Mouse (Mus musculus) limb, embryonic 13.5 days (tissue): ENCODE results near the gene Sv2c. TPM values are rescaled to one million over a fixed set of nuclear protein-coding genes. Genes with fewer than 3 reads are reported as not detected.

Experiments
- ATAC-seq: fragments of 200-750 bp; cut with Nextera tagmentation; 2 replicates; pipeline ENCODE4 v1.8.0; 2017; ENCODE audit warnings: low read depth, moderate number of reproducible peaks, moderate TSS enrichment; ENCODE audit not compliant: low FRiP score
- H3K27ac ChIP-seq: fragments of 300-500 bp; sonication (generic); 2 replicates; pipeline ENCODE4 v1.5.1; 2015; ENCODE audit warnings: inconsistent platforms, mild to moderate bottlenecking, moderate library complexity
- H3K27me3 ChIP-seq: fragments of 300-500 bp; sonication (generic); 2 replicates; pipeline ENCODE4 v1.6.1; 2015; ENCODE audit warnings: mild to moderate bottlenecking, inconsistent platforms
- H3K36me3 ChIP-seq: fragments of 300-500 bp; sonication (generic); 2 replicates; pipeline ENCODE4 v1.6.1; 2015; ENCODE audit warnings: inconsistent platforms, mild to moderate bottlenecking, moderate library complexity
- H3K4me1 ChIP-seq: fragments of 300-500 bp; sonication (generic); 2 replicates; pipeline ENCODE4 v1.6.1; 2015; ENCODE audit warnings: inconsistent platforms
- H3K4me2 ChIP-seq: fragments of 300-500 bp; sonication (generic); replicated peaks from 2 replicates; pipeline ENCODE4 v1.6.1; 2015; ENCODE audit warnings: inconsistent platforms, mild to moderate bottlenecking, moderate library complexity
- H3K4me3 ChIP-seq: fragments of 300-500 bp; sonication (generic); 2 replicates; pipeline ENCODE4 v1.5.1; 2015; ENCODE audit warnings: moderate library complexity, mild to moderate bottlenecking, inconsistent platforms
- H3K9ac ChIP-seq: fragments of 300-500 bp; sonication (generic); 2 replicates; pipeline ENCODE4 v1.6.1; 2015; ENCODE audit warnings: mild to moderate bottlenecking, inconsistent platforms
- H3K9me3 ChIP-seq: fragments of 300-500 bp; sonication (generic); 2 replicates; pipeline ENCODE4 v1.6.1; 2016; ENCODE audit warnings: inconsistent platforms
- WGBS: fragments of 180-500 bp; shearing (Covaris S2); methylation state at CpG from one replicate; pipeline ENCODE4 v1.1.7; 2015; 5-methylcytosine and 5-hydroxymethylcytosine counted together
- polyA plus RNA-seq: library from polyadenylated mRNA; unstranded; fragments of >200 nt; fragmentation: Nextera tagmentation; extraction: Ambion mirVana; gene quantifications from 2 replicates; pipeline ENCODE4 v1.2.1, GENCODE M21; 2015

Sv2c gene
- 1.8 and 1.9 TPM in 2 replicates for polyA plus RNA-seq

- Histone ChIP-seq H3K4me2 (peak within 1 kb of the TSS; percentile 96), H3K4me3 (peak within 1 kb of the TSS; percentile 55), H3K36me3 (no peaks in the 10 kb centered on the region), H3K27ac (no peak within 1 kb of the TSS), H3K27me3 (peaks cover 82% of the 10 kb centered on the region), H3K4me1 (peaks cover 26% of the 10 kb centered on the region), H3K9ac (peak within 1 kb of the TSS; percentile 63), H3K9me3 (no peaks in the 10 kb centered on the region)
- peak; percentile 32 for ATAC-seq
- under 1% methylated on average over 32 of the region's 44 CpGs for WGBS
Measured at GRCm38 (mm10) chr13:96132401-96132816, at the start of gene Sv2c. TSS of gene Sv2c (minus strand) at chr13:96132577.

DNA sequence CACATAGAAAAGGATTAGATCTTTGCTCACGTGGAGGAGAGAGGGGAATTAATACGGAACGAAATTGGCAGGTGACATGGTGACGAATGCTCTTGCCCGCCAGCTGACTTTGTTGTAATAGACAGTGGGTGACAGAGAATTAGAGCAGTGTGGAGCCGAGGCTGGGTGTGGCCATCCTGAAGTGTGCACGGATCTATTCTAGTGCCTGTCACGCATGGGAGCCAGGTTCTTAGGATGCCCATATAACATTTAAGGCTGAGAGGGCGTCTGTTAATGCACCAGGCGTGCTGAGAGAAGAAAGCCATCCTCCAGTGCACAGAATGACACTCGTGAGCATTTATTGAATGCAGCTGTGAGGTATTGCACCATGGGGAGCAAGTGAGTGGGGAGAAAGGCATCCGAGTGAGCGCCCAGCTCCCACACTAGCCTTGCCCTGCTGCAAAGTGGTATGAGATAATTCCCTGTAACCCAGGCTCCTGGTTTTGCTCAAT, 48.3 kb upstream of the Sv2c start:
- Histone ChIP-seq H3K27ac (no peak overlapping the region), H3K9ac (no peak overlapping the region), H3K9me3 (peaks cover 5% of the 10 kb centered on the region; the same call in 1 of the 2 replicates), H3K4me3 (no peak overlapping the region), H3K36me3 (no peaks in the 10 kb centered on the region), H3K27me3 (0 out of 2 replicates have a peak, but pooled peaks cover 3% of the 10 kb centered on the region), H3K4me1 (peaks cover 8% of the 10 kb centered on the region), H3K4me2 (no peak overlapping the region)
- 59% methylated on average over 13 of the region's 13 CpGs for WGBS
- ATAC-seq: no peak

DNA sequence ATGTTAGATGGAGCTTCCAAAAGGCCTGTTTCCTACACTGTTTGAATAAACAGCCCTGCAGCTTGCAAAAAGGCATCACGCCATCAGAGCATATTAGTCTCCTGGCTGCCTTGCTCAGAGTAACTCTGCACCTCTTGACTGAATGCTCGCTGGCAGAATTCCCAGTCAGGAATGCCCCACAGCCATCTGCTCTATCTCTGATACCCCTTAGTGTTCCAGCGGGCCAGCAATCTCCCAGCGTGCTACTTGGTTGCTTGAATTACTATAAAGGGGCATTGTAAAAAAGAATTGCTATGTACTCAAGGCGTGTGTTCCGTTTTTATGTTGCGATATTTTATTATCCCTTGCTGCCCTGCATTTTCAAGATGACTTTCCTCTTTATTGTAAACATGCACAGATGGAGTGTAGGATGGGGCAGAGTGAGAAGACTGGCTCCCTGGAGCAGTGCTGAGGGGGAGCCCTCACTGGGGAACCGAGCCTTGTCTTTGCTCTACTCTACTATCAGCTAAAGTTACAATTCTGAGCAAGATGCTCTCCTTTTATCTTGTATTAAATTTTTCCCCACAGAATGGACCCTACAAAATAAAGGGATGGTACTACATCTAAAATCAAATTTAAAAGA, 43.3 kb upstream of the Sv2c start:
- H3K27me3 ChIP-seq: 0 out of 2 replicates have a peak, but pooled peaks cover 3% of the 10 kb centered on the region
- H3K27ac ChIP-seq: no peak overlapping the region
- H3K9ac ChIP-seq: no peak overlapping the region

GRCm38 (mm10) chr13:96173686-96174085, 41.3 kb upstream of the Sv2c start:
- no peak for ATAC-seq
- 57% methylated on average over 3 of the region's 3 CpGs for WGBS

More for the DNA sequence above, 43.3 kb upstream of the Sv2c start:
- Histone ChIP-seq H3K9me3 (no peaks in the 10 kb centered on the region), H3K36me3 (no peaks in the 10 kb centered on the region), H3K4me1 (peaks cover 18% of the 10 kb centered on the region), H3K4me3 (no peak overlapping the region), H3K4me2 (0 out of 2 replicates have a peak overlapping the region, but pooled peaks have one; percentile 11)
- ATAC-seq: peak; percentile 89
- WGBS: 34% methylated on average over 8 of the region's 8 CpGs

DNA sequence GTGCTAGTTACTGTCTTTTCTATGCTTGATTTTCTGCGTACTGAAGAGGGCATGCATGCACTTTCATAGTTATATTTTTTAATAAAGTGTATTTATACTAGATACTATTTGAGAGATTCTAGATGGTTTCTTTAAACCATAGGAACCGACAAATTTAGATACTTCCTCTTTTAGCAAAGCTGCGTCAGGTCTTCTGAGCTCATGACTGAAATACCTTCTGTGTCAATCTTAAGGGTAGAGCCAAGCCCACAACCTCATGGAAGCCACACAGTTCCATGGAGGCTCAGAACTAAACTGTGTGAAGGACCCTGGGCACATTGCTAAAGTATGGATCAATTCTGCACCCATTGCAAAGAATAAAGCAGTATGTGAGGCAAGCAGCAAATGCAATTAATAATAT, 39.9 kb upstream of the Sv2c start:
- 0 out of 2 replicates have a peak, but pooled peaks cover 4% of the 10 kb centered on the region for H3K27me3 ChIP-seq
- no peak for ATAC-seq

More at GRCm38 (mm10) chr13:96173686-96174085, 41.3 kb upstream of the Sv2c start:
- H3K36me3 ChIP-seq: no peaks in the 10 kb centered on the region
- 0 out of 2 replicates have a peak, but pooled peaks cover 6% of the 10 kb centered on the region for H3K27me3 ChIP-seq
- H3K4me3 ChIP-seq: no peak overlapping the region
- no peak overlapping the region for H3K27ac ChIP-seq
- H3K4me2 ChIP-seq: no peak overlapping the region
- no peak overlapping the region for H3K9ac ChIP-seq
- H3K9me3 ChIP-seq: no peaks in the 10 kb centered on the region
- peaks cover 25% of the 10 kb centered on the region for H3K4me1 ChIP-seq

DNA sequence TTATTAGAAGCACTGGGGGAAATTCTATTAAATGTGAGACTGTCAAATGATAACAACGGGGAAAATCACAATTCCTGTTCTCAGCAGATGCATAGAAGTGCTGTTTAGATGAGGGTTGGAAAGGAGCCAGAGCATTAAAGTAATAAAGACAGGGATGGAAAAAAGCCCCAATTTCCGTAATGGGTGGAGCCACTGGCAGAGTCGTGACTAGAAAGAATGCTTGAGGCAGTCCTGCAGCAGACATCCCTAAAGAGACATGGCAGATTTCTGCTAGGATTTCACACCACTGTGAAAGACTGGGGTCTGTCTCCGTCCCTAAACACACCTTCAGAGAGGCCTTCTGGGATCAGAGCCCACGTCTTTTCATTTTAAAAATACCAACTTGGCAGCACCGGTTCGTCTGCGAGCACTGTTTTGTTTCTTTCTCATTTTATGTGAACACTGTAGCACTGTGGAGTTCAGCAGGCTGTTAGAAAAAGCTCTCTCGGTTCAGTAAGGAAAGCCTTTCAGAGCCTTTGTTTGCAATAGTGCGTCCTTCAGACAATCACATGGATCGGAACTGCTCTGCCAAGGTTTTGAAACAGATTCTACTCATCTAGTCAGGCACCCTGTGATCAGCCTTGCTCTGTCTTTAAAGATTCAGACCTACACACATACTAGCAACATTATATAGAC, 36.8 kb upstream of the Sv2c start:
- H3K4me1 ChIP-seq: peaks cover 22% of the 10 kb centered on the region
- no peaks in the 10 kb centered on the region for H3K36me3 ChIP-seq
- no peaks in the 10 kb centered on the region for H3K9me3 ChIP-seq
- H3K4me2 ChIP-seq: peak overlapping the region; percentile 55
- peak overlapping the region; percentile 25 for H3K4me3 ChIP-seq
- H3K9ac ChIP-seq: no peak overlapping the region
- H3K27me3 ChIP-seq: 0 out of 2 replicates have a peak, but pooled peaks cover 3% of the 10 kb centered on the region
- ATAC-seq: no peak
- peak overlapping the region; percentile 65; the same call in 1 of the 2 replicates for H3K27ac ChIP-seq
- 29% methylated on average over 11 of the region's 11 CpGs for WGBS

More for the DNA sequence above, 39.9 kb upstream of the Sv2c start:
- Histone ChIP-seq H3K36me3 (no peaks in the 10 kb centered on the region), H3K9ac (no peak overlapping the region), H3K4me1 (peaks cover 28% of the 10 kb centered on the region), H3K4me3 (no peak overlapping the region), H3K4me2 (no peak overlapping the region), H3K9me3 (no peaks in the 10 kb centered on the region), H3K27ac (no peak overlapping the region)
- WGBS: 90% methylated on average over 3 of the region's 3 CpGs

GRCm38 (mm10) chr13:96166593-96166992, 34.2 kb upstream of the Sv2c start:
- 84% methylated on average over 2 of the region's 2 CpGs for WGBS
- no peak overlapping the region for H3K9ac ChIP-seq
- ATAC-seq: no peak
- no peaks in the 10 kb centered on the region for H3K36me3 ChIP-seq
- H3K4me3 ChIP-seq: no peak overlapping the region
- H3K4me1 ChIP-seq: peaks cover 12% of the 10 kb centered on the region
- no peak overlapping the region for H3K4me2 ChIP-seq
- no peak overlapping the region for H3K27ac ChIP-seq
- 0 out of 2 replicates have a peak, but pooled peaks cover 3% of the 10 kb centered on the region for H3K27me3 ChIP-seq
- H3K9me3 ChIP-seq: no peaks in the 10 kb centered on the region

DNA sequence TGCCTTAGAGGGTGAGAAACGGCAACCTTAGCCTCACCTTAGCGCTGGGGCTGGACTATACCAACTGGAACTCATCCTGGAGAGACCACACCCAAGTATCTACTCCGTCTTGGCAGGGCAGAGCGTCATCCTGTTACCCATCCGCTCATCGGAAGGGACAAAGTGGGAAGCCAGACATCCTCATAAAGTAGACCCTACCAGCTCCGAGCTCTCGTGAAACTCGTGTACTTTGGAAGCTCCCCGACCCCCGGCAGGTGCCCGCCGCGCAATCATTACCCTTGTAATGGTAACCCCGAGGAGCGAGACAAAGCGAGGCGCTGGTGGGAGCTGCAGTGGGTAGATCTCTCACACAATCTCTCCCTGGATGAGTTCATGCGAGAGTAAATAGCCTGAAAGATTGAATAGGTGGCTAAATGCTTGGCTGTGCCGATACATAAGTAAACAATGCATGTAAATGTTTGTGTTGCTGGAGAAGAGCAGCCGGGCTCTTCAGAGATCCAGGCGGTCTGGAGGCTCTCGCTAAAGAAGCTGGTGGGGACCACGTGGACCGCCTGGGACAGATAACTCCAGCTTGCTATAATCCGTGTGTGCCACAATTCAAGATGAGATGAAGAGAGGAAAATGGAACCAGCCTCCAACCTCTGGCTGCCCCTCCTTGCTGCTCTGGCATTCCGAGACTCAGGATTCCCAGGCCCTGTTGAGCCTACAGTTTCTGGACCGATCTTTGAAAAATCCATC, 1.2 kb upstream of the Sv2c start:
- Histone ChIP-seq H3K9me3 (no peaks in the 10 kb centered on the region), H3K27ac (no peak overlapping the region), H3K4me2 (peak overlapping the region; percentile 96), H3K4me1 (peaks cover 26% of the 10 kb centered on the region), H3K4me3 (peak overlapping the region; percentile 55), H3K36me3 (no peaks in the 10 kb centered on the region), H3K27me3 (peaks cover 71% of the 10 kb centered on the region), H3K9ac (no peak overlapping the region)
- no peak for ATAC-seq
- WGBS: 5% methylated on average over 28 of the region's 28 CpGs

DNA sequence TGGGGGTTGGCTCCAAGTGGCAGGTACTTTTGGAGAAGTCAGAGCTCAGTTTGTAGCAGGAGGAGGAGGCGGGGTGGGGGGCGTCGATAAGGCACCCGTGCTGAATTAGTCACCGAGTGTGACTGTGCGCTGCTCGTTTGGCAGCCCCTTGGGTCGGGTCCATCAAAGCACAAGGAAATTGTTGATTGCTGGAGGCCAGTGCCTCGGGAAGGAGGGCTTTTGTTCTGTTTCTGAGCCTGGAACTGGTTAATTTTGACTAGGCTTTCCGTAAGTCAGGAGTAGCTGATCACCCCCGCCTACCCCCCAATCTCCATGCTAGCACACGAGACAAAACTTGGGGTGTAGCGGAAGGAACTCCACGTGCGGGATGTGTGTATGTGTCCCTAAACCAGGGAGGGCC, 456 bp upstream of the Sv2c start:
- Histone ChIP-seq H3K36me3 (no peaks in the 10 kb centered on the region), H3K4me3 (peak overlapping the region; percentile 55), H3K27me3 (peaks cover 77% of the 10 kb centered on the region), H3K4me1 (peaks cover 26% of the 10 kb centered on the region), H3K4me2 (peak overlapping the region; percentile 96), H3K9ac (peak overlapping the region; percentile 63), H3K27ac (no peak overlapping the region), H3K9me3 (no peaks in the 10 kb centered on the region)
- ATAC-seq: peak; percentile 30
- WGBS: 0% methylated on average over 15 of the region's 15 CpGs

DNA sequence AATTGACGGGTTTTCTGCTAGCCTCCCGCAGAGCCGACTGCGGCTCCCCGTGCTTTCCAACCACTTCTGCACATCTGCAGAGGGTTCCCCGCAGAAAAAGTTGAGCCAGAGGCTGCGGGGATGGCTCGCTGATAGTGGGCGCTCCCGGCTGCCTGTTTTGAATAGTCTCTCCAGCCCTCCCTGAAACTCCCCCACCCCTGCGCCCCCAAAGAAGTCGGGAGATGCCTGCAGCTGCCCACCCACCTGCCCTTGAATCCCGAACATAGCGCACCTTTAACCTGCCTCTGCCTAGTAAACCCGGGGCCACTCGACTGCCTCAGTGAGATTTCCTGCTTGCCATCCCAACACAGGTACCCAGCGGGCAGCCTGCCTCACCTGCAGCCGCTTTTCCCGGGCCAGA, 466 bp downstream of the Sv2c start:
- peaks cover 26% of the 10 kb centered on the region for H3K4me1 ChIP-seq
- peaks cover 86% of the 10 kb centered on the region for H3K27me3 ChIP-seq
- ATAC-seq: no peak
- no peaks in the 10 kb centered on the region for H3K36me3 ChIP-seq
- peak overlapping the region; percentile 55 for H3K4me3 ChIP-seq
- under 1% methylated on average over 19 of the region's 19 CpGs for WGBS
- no peak overlapping the region for H3K27ac ChIP-seq
- peak overlapping the region; percentile 96 for H3K4me2 ChIP-seq
- no peaks in the 10 kb centered on the region for H3K9me3 ChIP-seq
- peak overlapping the region; percentile 63 for H3K9ac ChIP-seq

DNA sequence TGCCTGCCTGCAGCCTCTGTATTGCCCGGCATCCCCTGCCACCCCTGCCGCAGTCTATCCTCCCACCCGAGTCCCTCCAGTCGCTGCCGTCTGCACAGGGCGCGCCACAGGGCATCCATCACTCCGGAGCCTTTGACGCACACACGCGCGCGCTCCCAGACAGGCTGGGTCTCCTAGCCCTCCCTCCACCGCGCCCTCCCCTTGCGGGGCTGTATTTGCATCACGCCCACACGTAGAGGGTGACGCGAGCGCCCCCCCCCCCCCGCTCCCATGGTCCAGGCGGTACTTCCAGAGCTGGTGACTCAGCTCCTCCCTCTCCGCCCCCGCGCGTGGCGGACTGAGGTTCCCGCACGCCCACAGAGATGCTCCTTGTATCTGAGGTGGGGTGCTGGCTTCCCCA, 1.3 kb downstream of the Sv2c start:
- Histone ChIP-seq H3K4me1 (peaks cover 26% of the 10 kb centered on the region), H3K4me3 (peak overlapping the region; percentile 55), H3K9me3 (no peaks in the 10 kb centered on the region), H3K27me3 (peaks cover 90% of the 10 kb centered on the region), H3K27ac (no peak overlapping the region), H3K36me3 (no peaks in the 10 kb centered on the region), H3K4me2 (peak overlapping the region; percentile 96), H3K9ac (peak overlapping the region; percentile 55)
- ATAC-seq: peak; percentile 81
- whole genome bisulfite sequencing: under 1% methylated on average over 30 of the region's 30 CpGs

- Histone ChIP-seq H3K4me1 (peaks cover 26% of the 10 kb centered on the region), H3K4me3 (no peak overlapping the region), H3K27me3 (peaks cover 75% of the 10 kb centered on the region), H3K36me3 (no peaks in the 10 kb centered on the region), H3K9me3 (no peaks in the 10 kb centered on the region), H3K9ac (no peak overlapping the region), H3K4me2 (no peak overlapping the region), H3K27ac (no peak overlapping the region)
- ATAC-seq: no peak
- WGBS: 79% methylated on average over 3 of the region's 3 CpGs
Measured at GRCm38 (mm10) chr13:96129081-96129480, 3.3 kb downstream of the Sv2c start.
